Mouse (Mus musculus): Measurements from ENCODE around the gene Pld4. TPM values are rescaled to one million over a fixed set of nuclear protein-coding genes. Genes with fewer than 3 reads are reported as not detected.
A peak's percentile ranks its signal among the peaks of the same experiment; 100 is the strongest.

Pld4 gene
- total RNA-seq (2021), result 6.4 and 6.8 TPM in 2 replicates
- long read RNA-seq, transcript Pld4-201 (11 exons, 1,982 nt), result major isoform, 9 of 16 reads
- long read RNA-seq, partial matches to known transcripts, result 1 of 16 reads
- long read RNA-seq, other reads (novel, unspliced or antisense), result 6 of 16 reads

- no peak for DNase-seq
Measured at GRCm38 (mm10) chr12:112760154-112760926, at the start of gene Pld4. Gene Pld4, plus strand, starts transcription at chr12:112760655.

DNA sequence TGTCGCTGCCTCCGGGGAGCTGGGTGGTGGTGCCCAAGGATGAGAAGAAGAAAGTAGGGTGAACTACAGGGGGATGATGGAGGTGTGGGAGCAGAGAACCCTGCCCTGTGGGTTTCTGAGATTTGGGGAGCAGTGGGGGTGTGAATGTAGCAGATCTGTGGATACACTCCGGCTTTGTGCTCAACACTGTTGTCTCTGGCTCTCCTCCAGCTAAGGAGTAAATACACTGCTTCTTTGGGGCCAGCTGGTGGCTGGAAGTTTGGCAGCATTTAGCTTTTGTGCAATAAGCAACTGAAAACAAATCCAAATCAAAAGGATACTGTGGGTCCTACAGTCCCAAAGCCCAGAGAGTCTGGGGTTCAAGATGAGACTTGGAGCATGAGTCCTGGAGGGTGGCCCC lies 46.5 kb upstream of the Pld4 start:
- DNase-seq, result no peak

GRCm38 (mm10) chr12:112717140-112717539 lies 43.3 kb upstream of the Pld4 start:
- DNase-seq, result peak; percentile 57

DNA sequence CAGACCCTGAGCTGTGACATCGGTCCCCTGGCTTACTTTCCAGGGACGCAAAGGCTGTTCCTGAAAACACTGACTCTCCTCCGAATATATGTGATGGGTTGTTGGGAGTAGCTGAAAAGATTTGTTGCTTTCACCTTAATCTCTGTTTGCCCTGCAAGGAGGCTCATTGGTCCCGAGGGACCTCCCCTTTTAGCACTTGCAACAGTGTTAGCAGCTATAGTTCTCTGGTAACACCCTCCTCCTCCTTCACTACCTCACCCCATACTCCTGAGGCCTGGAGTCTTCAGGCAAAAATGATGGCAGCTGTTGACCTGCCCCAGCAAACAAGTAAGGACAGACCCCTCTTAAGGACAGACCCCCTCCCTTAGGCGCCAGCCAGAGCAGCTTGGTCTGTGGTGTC lies 41.5 kb upstream of the Pld4 start:
- no peak for DNase-seq

DNA sequence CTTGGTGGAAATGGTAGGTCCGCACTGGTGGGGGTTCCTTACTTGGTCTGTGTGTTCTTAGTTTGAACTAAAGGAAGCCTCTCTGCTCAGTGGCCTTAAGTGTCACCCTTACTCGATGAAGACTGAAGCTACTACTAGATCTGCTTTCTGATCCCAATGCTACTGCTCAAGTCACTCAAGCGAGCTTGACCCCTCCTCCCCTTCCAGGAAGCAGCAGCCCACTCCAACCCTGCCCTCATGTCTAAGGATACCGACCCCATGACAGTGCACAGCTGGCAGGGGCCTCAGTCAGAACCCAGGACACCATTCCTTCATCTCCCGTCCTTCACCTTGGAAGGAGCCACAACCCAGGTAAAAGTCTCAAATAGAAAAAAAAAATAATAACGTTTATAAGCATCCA lies 40.2 kb upstream of the Pld4 start, which contains the start of gene Cep170b:
Gene Cep170b, plus strand, starts transcription at position 240 of the 400 bp plus-strand sequence.
- DNase-seq, result no peak

GRCm38 (mm10) chr12:112720890-112721423 lies 39.5 kb upstream of the Pld4 start:
- peak; percentile 35 for DNase-seq

DNA sequence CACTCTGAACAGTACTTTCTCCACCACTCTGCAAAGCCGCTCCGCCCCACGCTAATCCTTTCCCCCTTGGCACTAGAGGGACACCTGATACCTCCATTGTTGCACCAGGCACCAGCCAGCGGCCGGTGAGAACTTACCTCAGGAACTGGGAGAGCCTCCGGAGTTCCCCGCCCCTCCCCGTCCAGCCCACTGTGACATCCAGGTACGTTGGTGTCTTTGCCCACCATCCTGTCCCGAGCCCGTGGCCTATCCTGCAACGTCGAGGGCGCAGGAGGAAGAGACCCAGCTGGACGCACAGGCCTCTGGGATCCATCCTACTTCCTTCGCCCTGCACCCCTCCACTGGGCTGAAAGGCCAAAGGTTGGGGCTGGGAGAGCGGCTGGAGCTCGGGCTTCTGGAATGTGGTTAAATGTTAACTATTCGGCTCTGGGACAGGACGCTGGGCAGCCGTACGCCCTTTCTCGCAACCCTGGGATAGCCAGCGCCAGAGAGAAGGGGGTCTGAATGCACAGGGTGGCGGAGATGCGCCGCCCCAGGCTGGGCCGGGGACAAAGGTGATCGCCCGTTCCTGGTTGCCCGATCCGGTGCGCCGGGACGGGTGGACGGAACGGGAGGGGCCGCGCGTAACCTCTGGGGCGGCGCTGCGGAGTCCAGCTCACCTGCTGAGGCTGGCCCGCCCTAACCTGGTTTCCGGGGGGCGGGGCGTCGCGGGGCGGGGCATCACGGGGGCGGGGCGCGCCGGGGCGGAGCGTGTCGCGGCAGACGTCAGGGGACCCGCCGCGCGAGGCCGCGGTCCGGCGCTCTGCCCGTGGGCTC lies 38.8 kb upstream of the Pld4 start:
- DNase-seq, result peak; percentile 75

- peak; percentile 78 for DNase-seq
Measured at GRCm38 (mm10) chr12:112722240-112723027, 38.0 kb upstream of the Pld4 start.

DNA sequence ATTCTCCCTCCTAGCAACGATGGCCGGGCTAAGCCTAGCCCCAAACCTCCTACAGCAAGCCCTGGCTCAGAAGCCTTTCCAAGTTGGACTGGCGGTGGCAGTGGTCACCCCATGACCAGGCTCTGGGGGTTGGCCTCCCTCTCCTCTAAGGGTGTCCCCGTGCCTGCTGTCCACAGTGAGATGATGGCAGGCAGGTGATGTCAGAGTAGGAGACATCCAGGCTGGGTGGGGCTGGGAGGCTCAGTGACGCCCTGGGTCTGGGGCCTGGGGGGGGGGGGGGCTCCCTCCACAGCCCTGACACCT lies 37.5 kb upstream of the Pld4 start:
- no peak for DNase-seq

DNA sequence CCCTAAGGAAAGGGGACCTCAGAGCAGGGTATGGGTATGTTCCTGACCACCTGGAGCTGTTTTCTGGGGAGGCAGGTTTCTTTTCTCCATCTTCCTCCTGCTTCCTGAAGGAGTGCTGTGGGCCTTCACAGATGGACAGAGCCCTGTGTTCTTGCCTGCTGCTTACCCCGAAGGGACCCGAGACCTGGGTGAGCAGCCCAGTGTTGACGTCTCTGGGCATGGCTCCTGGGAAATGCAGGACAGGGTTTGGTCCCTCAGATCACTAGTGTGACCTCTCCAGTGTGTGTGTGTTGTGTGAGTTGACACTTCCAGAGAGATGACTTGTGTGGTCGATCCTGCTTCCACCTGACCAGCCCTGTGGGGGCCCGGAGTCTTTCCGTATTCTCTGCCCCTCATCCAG lies 37.0 kb upstream of the Pld4 start:
- no peak for DNase-seq

DNA sequence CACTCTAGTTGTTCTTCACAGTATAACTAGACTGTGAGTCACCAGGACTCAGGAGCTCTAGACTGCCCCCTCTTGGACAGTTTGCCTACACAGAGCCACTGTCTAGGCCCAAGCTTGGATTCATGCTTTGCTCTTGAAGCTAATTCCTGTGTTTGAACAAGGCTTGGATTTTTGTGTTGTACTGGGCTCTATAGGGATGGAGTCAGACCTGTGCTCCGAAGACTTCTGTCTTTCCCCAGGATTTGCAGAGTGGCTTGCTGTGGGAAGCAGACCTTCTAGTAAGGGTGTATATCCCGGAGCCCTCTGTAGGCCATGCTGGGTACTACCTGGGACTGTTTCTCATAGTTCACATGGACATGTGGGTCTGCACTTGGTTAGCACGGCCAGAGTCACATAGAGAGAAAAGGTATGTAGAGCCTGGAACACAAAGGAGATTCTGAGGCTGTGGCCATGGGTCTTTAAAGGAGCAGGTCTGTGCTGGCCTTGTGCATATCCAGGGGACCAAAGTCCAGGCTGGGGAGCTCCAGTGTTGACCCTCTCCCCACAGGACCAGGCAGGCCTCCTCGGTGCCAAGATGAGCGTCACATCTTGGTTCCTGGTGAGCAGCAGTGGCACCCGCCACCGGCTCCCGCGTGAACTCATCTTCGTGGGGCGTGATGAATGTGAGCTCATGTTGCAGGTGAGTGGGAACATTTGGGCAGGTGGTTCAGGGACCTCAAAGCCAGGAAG lies 36.2 kb upstream of the Pld4 start:
- peak; percentile 65 for DNase-seq

DNA sequence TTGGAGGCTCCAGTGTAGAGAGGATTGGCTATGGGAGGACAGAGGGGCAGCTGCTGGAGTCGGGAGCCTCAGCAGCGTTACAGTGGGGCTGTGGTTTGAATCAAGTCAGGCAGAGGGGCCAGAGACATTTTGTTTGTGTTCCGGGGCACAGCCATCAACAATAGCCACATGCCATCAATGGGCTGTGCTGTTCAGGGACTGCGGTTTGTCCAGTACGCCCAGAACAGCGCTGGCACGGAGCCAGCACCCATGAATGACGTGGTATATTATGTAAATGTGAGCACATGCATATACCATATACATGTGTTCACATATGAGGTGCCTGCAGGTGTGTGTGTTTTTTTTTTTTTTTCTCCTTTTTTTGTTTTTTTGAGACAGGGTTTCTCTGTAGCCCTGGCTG lies 32.7 kb upstream of the Pld4 start:
- DNase-seq, result no peak

DNA sequence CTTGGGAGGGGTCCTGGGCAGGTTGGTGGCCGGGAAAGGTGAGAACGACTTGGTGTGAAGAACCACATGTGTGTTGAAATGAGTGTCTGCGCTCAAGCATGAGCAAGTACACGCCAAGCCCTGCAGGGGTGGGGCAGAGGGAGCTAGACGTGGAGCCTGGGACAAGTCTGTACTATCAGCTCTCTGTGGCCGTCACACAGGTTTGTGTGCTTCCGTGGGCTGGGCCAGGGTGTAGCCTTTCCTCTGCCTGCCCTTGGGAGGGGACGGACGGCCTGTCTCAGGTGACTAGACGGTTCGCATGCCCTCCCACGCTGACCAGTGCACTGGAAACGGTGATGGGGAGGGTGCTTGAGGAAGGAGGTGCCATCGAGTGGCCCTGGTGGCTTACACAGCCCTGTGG lies 29.6 kb upstream of the Pld4 start:
- DNase-seq, result no peak

DNA sequence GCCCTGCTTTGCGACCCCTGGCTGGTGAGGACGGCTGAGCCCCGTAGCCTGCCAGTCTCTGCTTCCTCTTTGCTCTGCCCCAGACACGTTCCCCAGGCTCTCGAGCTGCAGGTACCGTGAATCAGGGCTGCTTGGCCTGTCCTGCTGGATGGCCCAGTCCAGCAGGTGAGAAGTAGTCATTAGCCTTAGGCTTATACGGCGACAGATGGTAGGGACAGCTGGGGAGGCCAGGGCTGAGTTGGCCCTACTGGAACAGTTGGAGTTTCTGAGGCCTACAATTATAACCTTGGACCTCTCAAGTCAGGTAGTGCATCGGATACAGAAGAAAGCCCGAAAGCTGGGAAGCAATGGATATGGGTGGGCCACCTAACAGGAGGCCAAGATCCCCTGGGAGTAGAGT lies 27.9 kb upstream of the Pld4 start:
- no peak for DNase-seq

GRCm38 (mm10) chr12:112734108-112734820 lies 26.2 kb upstream of the Pld4 start:
- peak; percentile 0 for DNase-seq

DNA sequence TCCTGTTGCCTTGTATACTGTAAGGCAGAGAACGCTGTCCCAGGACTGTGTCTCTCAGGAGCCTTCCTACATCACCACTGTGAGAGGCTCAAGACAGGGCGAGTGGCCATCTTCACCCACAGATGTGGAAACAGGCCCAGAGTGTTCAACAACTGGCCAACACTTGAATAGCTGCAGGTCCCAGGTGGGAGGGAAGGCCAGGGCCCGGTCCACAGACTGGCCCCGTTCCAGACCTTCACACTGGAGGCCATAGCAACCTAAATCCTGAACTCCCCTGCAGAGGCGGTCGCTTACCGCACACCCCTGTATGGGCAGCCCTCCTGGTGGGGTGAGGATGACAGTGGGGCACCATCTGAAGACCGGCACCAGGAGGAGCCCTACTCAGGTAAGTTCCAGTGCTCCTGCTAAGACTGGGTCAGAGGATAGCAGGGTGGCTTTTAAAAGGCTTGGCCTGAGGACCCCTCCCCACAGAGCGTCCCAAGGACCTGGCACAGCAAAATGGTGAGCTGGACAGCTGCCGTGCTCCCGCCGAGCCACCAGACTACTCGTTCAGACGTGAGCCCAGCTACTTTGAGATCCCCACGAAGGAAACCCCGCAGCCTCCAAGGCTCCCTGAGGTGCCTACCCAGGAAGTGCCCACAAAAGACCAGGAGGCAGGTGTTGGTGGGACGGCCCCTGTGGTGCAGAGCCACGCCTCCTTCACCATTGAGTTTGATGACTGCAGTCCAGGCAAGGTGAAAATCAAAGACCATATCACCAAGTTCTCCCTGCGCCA lies 25.4 kb upstream of the Pld4 start:
- peak; percentile 6 for DNase-seq

- DNase-seq, result peak; percentile 3
Measured at GRCm38 (mm10) chr12:112735896-112736635, 24.4 kb upstream of the Pld4 start.

- no peak for DNase-seq
Measured at GRCm38 (mm10) chr12:112736636-112736925, 23.9 kb upstream of the Pld4 start.

GRCm38 (mm10) chr12:112737081-112737480 lies 23.4 kb upstream of the Pld4 start:
- DNase-seq, result peak; percentile 0

DNA sequence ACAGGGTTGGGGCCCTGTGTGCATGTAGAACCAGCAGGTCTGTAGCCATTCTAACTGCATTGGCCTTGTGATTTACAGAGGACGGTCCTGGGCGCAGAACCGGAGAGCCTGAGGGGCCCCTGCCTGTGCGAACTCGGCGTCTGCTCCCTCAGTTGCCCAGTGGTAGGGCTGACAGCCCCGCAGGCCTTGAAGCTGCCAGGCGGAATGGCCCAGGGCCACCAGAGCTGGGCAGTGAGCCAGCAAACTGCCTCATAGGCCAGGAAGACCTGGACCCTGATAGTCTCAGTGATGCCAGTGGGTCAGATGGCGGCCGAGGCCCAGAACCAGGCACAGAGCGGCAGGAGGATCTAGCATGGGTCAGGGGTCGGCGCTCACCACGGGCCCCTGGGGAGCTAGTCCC lies 22.7 kb upstream of the Pld4 start:
- peak; percentile 73 for DNase-seq

Data from adrenal gland, postnatal 25 days (tissue).